Mouse (Mus musculus): Measurements from ENCODE around the gene Dnah7b. TPM values are rescaled to one million over a fixed set of nuclear protein-coding genes. Genes with fewer than 3 reads are reported as not detected.
"Not testable (repeated sequence)": the region's sequence is repeated elsewhere in the genome, so short reads cannot be mapped to it uniquely, and the experiment has no call there.

Dnah7b gene
- polyA plus RNA-seq (2012; rRNA removed): 0.01 TPM in 2 replicates

DNA sequence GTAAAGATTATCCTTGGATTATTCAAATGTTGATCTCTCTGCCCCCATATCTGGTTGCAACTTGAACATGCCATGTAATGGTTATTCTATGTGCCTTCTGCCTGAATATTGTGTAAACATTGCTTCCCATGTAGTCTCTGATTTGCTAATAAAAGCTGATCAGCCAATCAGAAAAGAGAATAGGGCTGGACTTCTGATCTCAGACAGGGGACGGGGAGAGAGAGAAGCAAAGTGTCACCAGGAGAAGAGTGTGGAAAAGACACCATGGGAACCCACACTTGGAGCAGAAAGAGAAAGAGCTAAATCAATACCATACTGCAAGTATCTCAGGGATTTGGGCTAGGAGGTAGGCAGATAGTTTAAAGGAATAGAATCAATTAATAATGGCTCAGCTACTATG, at the start of gene Dnah7b:
Dnah7b (plus strand) TSS at position 301 of the 400 bp plus-strand sequence.
- 23% methylated on average over 1 of the region's 1 CpGs for WGBS
- no peak within 1 kb of the TSS for H3K27ac ChIP-seq (ENCODE audit: insufficient read depth, low read depth, low read length)

DNA sequence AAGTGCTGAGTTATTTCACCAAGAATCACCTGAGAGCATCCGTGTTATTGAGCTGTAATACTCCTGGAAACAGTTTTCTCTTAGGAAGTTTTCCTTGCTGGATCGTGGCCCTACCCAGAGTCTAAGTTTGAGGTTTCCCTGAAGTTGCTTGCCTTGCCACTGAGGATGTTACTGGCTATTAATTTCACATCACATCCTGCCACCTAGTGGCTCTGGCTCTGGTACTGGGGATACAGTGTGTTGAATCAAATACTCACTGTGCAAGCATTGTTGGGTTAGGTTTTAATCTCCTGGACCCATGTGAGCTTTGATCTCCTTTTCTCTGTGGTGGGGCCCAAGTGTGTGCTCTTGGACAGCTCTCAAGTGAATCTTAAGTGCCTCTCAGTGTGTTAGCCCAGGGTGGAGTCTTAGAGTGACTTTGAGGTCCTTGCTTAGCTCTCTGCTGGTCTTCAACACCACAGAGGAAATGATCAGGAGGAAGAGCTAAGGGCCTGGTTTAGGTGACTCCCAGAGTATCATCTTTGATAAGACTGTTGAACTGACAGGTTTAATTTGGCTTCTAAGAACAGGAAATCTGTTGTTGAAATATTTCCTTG, 47.6 kb upstream of the Dnah7b start:
- Histone ChIP-seq H3K4me1 (ENCODE audit: control insufficient read depth, insufficient read depth, insufficient read length, low read length) (no peaks in the 10 kb centered on the region), H3K27me3 (ENCODE audit: control insufficient read depth, insufficient read depth, low read length) (no peaks in the 10 kb centered on the region), H3K36me3 (ENCODE audit: control insufficient read depth, insufficient read depth, low read length) (no peaks in the 10 kb centered on the region), H3K4me3 (ENCODE audit: low read depth, low read length) (no peak overlapping the region), H3K27ac (ENCODE audit: insufficient read depth, low read depth, low read length) (no peak overlapping the region)
- WGBS: 34% methylated on average over 2 of the region's 2 CpGs
- no peak for TF ChIP-seq CTCF (IDR thresholded peaks at IDR 0.05; ENCODE audit: extremely low read depth, insufficient read length, insufficient replicate concordance, low read depth, low read length)
- TF ChIP-seq POLR2A (IDR thresholded peaks at IDR 0.05; ENCODE audit: low read depth, low read length): no peak

More for the DNA sequence above, at the start of gene Dnah7b:
- Histone ChIP-seq H3K36me3 (ENCODE audit: control insufficient read depth, insufficient read depth, low read length) (no peaks in the 10 kb centered on the region), H3K27me3 (ENCODE audit: control insufficient read depth, insufficient read depth, low read length) (no peaks in the 10 kb centered on the region), H3K4me1 (ENCODE audit: control insufficient read depth, insufficient read depth, insufficient read length, low read length) (peaks cover 4% of the 10 kb centered on the region; the same call in 1 of the 2 replicates), H3K4me3 (ENCODE audit: low read depth, low read length) (peak within 1 kb of the TSS; percentile 63)
- TF ChIP-seq POLR2A (IDR thresholded peaks at IDR 0.05; ENCODE audit: low read depth, low read length) (no peak), CTCF (IDR thresholded peaks at IDR 0.05; ENCODE audit: extremely low read depth, insufficient read length, insufficient replicate concordance, low read depth, low read length) (no peak)

DNA sequence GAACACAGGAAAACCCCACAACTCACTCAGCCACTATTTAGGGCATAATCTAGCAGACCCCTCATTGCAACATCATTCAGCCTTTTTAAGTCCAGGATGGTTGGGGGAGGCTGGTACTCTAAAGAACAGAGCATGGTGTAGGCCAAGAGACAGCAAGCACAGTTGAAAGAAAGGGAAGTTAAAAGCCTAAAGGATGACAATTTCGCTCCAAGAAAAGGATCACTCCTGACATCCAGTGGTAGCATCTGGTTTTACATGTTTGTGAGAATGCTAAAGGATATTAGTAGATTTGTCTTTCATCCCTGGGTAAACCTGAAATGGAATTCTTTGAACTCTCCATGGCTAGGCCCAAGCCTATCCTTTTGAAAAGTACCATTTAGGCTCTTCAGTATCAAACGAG, 43.9 kb upstream of the Dnah7b start:
- WGBS: 27% methylated on average over 2 of the region's 2 CpGs

DNA sequence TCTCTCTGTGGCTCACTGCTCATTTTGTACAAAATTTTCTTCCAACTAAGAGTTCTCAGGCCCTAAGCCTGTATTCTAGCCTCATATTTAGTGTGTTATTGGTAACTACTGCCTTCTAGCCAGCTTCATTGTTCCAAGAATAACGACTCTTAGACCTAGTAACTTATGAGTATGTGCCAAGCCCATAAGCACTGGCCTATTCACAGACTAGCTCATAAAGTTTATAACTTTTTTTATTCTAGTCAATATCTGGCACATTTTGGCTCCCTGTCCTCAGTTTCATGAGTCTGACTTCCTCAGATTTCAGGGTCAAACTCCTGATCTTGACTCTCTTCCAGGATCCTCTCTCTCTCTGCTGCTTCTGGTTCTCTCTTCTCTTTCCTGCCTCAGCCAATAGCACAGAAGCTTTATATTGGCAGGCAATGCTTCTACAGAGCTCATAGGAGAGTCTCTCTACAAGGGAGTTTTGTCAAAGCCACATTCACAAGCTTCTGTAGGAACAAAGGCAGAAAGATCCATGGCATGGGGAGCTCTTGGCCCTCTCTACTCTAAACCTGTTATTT, 34.0 kb upstream of the Dnah7b start:
- no peaks in the 10 kb centered on the region for H3K36me3 ChIP-seq (ENCODE audit: control insufficient read depth, insufficient read depth, low read length)
- no peaks in the 10 kb centered on the region for H3K27me3 ChIP-seq (ENCODE audit: control insufficient read depth, insufficient read depth, low read length)
- no peak overlapping the region for H3K27ac ChIP-seq (ENCODE audit: insufficient read depth, low read depth, low read length)
- H3K4me1 ChIP-seq (ENCODE audit: control insufficient read depth, insufficient read depth, insufficient read length, low read length): no peaks in the 10 kb centered on the region
- no peak for TF ChIP-seq POLR2A (IDR thresholded peaks at IDR 0.05; ENCODE audit: low read depth, low read length)
- no peak for TF ChIP-seq CTCF (IDR thresholded peaks at IDR 0.05; ENCODE audit: extremely low read depth, insufficient read length, insufficient replicate concordance, low read depth, low read length)
- WGBS: 32% methylated on average over 1 of the region's 1 CpGs
- H3K4me3 ChIP-seq (ENCODE audit: low read depth, low read length): no peak overlapping the region

More for the DNA sequence above, 43.9 kb upstream of the Dnah7b start:
- no peak for TF ChIP-seq CTCF (IDR thresholded peaks at IDR 0.05; ENCODE audit: extremely low read depth, insufficient read length, insufficient replicate concordance, low read depth, low read length)
- no peak for TF ChIP-seq POLR2A (IDR thresholded peaks at IDR 0.05; ENCODE audit: low read depth, low read length)
- H3K27me3 ChIP-seq (ENCODE audit: control insufficient read depth, insufficient read depth, low read length): no peaks in the 10 kb centered on the region; the same call in 1 of the 2 replicates
- H3K36me3 ChIP-seq (ENCODE audit: control insufficient read depth, insufficient read depth, low read length): no peaks in the 10 kb centered on the region
- no peak overlapping the region for H3K27ac ChIP-seq (ENCODE audit: insufficient read depth, low read depth, low read length)
- H3K4me3 ChIP-seq (ENCODE audit: low read depth, low read length): no peak overlapping the region
- no peaks in the 10 kb centered on the region for H3K4me1 ChIP-seq (ENCODE audit: control insufficient read depth, insufficient read depth, insufficient read length, low read length)

DNA sequence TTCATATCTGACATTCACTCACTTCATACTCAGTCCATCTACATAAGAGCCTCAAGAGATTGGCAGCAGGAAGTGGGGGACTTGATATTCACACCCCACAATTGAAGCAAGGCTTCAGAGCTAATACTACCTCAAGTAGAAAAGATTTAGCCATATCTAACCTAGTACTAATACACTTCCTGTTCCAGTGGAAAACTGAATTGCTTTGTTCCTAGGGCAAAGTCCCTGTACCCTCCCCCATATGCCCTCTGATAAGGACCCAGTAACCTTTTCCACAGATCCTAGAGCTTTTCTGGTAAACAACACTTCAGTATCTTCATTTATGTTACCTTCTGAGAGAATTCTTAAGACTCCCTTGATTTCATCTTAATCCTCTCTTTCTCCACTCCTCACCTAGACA, 17.9 kb upstream of the Dnah7b start:
- Histone ChIP-seq H3K27ac (ENCODE audit: insufficient read depth, low read depth, low read length) (no peak overlapping the region), H3K27me3 (ENCODE audit: control insufficient read depth, insufficient read depth, low read length) (no peaks in the 10 kb centered on the region), H3K4me1 (ENCODE audit: control insufficient read depth, insufficient read depth, insufficient read length, low read length) (no peaks in the 10 kb centered on the region), H3K4me3 (ENCODE audit: low read depth, low read length) (no peak overlapping the region), H3K36me3 (ENCODE audit: control insufficient read depth, insufficient read depth, low read length) (no peaks in the 10 kb centered on the region)
- TF ChIP-seq POLR2A (IDR thresholded peaks at IDR 0.05; ENCODE audit: low read depth, low read length): no peak
- TF ChIP-seq CTCF (IDR thresholded peaks at IDR 0.05; ENCODE audit: extremely low read depth, insufficient read length, insufficient replicate concordance, low read depth, low read length): no peak

DNA sequence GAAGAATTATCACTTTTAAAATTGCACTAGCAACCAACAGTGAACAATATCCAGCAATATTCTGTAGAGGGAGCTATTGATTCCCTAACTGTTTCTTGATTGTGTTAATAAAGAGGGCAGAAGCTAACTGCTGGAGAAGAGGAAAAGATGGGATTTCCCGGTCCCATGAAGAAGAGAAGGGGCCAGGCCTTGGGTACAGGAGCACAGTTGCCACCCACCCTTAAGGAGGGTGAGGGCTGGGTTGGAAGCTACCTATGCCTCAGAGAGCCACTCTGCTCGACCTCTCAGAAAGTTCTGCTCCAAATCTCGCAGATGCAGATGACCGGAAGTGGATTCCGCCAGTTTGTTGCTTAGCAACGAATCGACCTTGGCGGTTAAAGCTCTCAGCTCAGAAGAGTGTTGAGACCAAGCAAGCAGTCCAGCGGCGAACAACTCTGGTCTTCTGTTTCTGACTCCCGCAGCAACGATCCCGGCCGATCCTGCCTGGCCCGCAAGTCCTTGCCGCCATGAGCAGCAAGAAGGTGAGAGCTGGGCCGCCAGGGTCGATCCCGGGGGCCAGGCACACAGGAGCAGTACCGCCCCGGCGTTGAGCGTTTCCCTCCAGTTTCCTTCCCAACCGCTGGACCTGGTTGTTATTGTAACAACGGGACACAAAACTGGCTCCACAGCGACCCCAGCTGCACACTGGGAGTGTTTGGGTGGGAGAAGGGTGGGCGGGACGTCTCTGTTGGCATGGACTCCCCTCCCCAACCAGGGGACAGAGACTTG, 553 bp downstream of the Dnah7b start:
- Histone ChIP-seq H3K27me3 (ENCODE audit: control insufficient read depth, insufficient read depth, low read length) (no peaks in the 10 kb centered on the region), H3K27ac (ENCODE audit: insufficient read depth, low read depth, low read length) (no peak overlapping the region), H3K4me1 (ENCODE audit: control insufficient read depth, insufficient read depth, insufficient read length, low read length) (peaks cover 4% of the 10 kb centered on the region; the same call in 1 of the 2 replicates), H3K36me3 (ENCODE audit: control insufficient read depth, insufficient read depth, low read length) (no peaks in the 10 kb centered on the region), H3K4me3 (ENCODE audit: low read depth, low read length) (peak overlapping the region; percentile 63)
- 1% methylated on average over 28 of the region's 28 CpGs for WGBS
- no peak for TF ChIP-seq POLR2A (IDR thresholded peaks at IDR 0.05; ENCODE audit: low read depth, low read length)
- no peak for TF ChIP-seq CTCF (IDR thresholded peaks at IDR 0.05; ENCODE audit: extremely low read depth, insufficient read length, insufficient replicate concordance, low read depth, low read length)

DNA sequence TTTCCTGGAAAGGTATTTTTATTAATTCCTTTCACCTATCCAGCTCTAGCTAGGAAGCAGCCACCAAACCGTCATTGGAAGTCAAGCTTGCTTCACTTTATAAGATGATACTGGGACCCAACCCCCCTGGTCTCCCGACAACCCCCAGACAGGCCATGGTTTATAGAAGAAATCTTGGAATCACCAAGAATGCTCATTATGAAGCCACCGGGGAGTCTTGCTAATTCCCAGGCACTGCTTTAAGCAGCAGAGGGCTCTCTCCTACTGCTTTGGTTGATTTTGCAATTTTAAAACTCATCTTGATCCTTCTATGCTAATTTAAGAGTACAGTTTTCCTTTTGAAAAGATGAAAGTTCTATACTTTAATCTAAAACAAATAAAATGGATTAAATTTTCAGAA, 2.7 kb downstream of the Dnah7b start:
- H3K36me3 ChIP-seq (ENCODE audit: control insufficient read depth, insufficient read depth, low read length); H3K4me1 ChIP-seq (ENCODE audit: control insufficient read depth, insufficient read depth, insufficient read length, low read length); H3K27me3 ChIP-seq (ENCODE audit: control insufficient read depth, insufficient read depth, low read length); H3K27ac ChIP-seq (ENCODE audit: insufficient read depth, low read depth, low read length); H3K4me3 ChIP-seq (ENCODE audit: low read depth, low read length): not testable (repeated sequence)
- 83% methylated on average over 3 of the region's 3 CpGs for WGBS

All from small intestine, adult 2 months (tissue).